Mouse (Mus musculus): ENCODE measurements around the gene Otogl.

DNA sequence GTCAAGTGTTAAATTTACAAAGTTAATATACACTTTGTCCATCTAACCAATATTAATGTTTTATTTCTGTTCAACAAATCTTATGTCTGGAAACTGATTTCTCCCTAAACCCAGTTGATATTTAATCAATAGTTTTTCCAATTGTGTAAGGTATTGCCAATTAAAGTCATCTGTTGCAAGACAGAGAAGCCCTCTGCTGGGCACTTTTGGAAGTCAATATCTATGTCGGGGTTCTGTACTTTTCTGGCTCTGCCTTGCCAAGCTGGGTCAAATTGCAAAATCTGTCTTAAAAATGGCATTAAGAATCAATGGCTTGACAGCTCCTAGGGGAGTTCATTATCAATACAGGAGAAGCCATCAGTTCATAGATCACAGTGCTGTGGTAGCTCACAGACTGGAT is 10.8 kb upstream of the Otogl start:
- TF ChIP-seq POLR2A (IDR thresholded peaks at IDR 0.05; ENCODE audit: borderline replicate concordance, low read depth, low read length) (no peak), CTCF (IDR thresholded peaks at IDR 0.05; ENCODE audit: low read depth, low read length) (no peak)

Data from bone marrow macrophage, adult 2 months (primary cell).